Mouse (Mus musculus) bone marrow, adult 2 months (tissue): Measurements from ENCODE around the gene Tmem213.

Experiments
- CTCF ChIP-seq: fragments of 200-500 bp; IDR thresholded peaks from 2 replicates; pipeline ENCODE4 v1.5.1; 2011; ENCODE audit warnings: low read length, control low read depth; ENCODE audit not compliant: control insufficient read depth, insufficient read depth
- POLR2A ChIP-seq: fragments of 200-500 bp; IDR thresholded peaks from 2 replicates; pipeline ENCODE4 v1.6.1; 2011; ENCODE audit warnings: low read depth, mild to moderate bottlenecking, control low read depth, low read length, borderline replicate concordance; ENCODE audit not compliant: control insufficient read depth

GRCm38 (mm10) chr6:38103775-38104174 lies 5.3 kb upstream of the Tmem213 start:
- TF ChIP-seq POLR2A (no peak), CTCF (no peak)
